Mouse (Mus musculus): ENCODE measurements at regions not wholly inside any gene's neighbourhood (a gene's known extent, or its start where the extent isn't known, plus 50 kb on each side); places are given as distances from the start of the nearest gene placed in this dataset.
A peak's percentile ranks its signal among the peaks of the same experiment; 100 is the strongest.

- no peak overlapping the region for H3K9ac ChIP-seq (ENCODE audit: low read depth, low read length)
- no peak overlapping the region for H3K4me2 ChIP-seq (ENCODE audit: low read length)
- H3K4me1 ChIP-seq (ENCODE audit: control insufficient read depth, insufficient read depth, low read depth, low read length): no peaks in the 10 kb centered on the region
- H3K4me3 ChIP-seq (ENCODE audit: low read length): no peak overlapping the region
- 63% methylated on average over 4 of the region's 4 CpGs for WGBS
- ATAC-seq: no peak
- no peaks in the 10 kb centered on the region for H3K27me3 ChIP-seq (replicated peaks; ENCODE audit: control insufficient read depth, insufficient read depth, low read length)
- H3K27ac ChIP-seq (ENCODE audit: low read depth, low read length): no peak overlapping the region
- H3K9me3 ChIP-seq (ENCODE audit: control insufficient read depth, low read length): no peaks in the 10 kb centered on the region
- no peaks in the 10 kb centered on the region for H3K36me3 ChIP-seq (ENCODE audit: control insufficient read depth, insufficient read depth, low read length)
Observed at GRCm38 (mm10) chr4:9034280-9034679, 795.4 kb upstream of the Car8 start.

GRCm38 (mm10) chr4:9033106-9033642 lies 794.3 kb upstream of the Car8 start:
- no peak for ATAC-seq
- Histone ChIP-seq H3K4me2 (ENCODE audit: low read length) (no peak overlapping the region), H3K27me3 (replicated peaks; ENCODE audit: control insufficient read depth, insufficient read depth, low read length) (no peaks in the 10 kb centered on the region), H3K4me1 (ENCODE audit: control insufficient read depth, insufficient read depth, low read depth, low read length) (peaks cover 10% of the 10 kb centered on the region), H3K9ac (ENCODE audit: low read depth, low read length) (no peak overlapping the region), H3K27ac (ENCODE audit: low read depth, low read length) (no peak overlapping the region), H3K4me3 (ENCODE audit: low read length) (no peak overlapping the region), H3K36me3 (ENCODE audit: control insufficient read depth, insufficient read depth, low read length) (no peaks in the 10 kb centered on the region), H3K9me3 (ENCODE audit: control insufficient read depth, low read length) (no peaks in the 10 kb centered on the region)
- 89% methylated on average over 6 of the region's 6 CpGs for WGBS

DNA sequence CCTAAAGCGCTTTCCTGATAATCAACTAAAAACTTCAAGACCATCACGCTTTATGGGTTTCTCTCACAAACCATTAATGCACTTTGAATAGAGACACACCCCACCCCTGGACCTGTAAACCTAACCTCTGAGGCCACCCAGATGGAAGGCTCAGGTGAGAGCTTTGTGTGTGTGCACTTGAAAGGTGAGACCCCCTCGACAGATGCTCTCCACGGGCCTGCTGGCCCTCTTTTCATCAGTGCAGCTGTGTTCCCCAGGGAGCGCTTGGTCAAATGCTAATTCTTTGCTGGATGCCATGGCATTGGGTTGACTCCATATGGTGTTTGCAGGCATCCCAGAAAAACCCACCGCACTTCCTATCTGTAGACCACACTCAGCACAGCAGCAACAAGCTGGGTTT lies 792.8 kb upstream of the Car8 start:
- no peak overlapping the region for H3K27ac ChIP-seq (ENCODE audit: low read depth, low read length)

GRCm38 (mm10) chr4:9028946-9029345 lies 790.1 kb upstream of the Car8 start:
- H3K4me3 ChIP-seq (ENCODE audit: low read length): no peak overlapping the region
- no peaks in the 10 kb centered on the region for H3K9me3 ChIP-seq (ENCODE audit: control insufficient read depth, low read length)
- H3K4me2 ChIP-seq (ENCODE audit: low read length): peak overlapping the region; percentile 90
- H3K36me3 ChIP-seq (ENCODE audit: control insufficient read depth, insufficient read depth, low read length): no peaks in the 10 kb centered on the region
- peaks cover 21% of the 10 kb centered on the region for H3K4me1 ChIP-seq (ENCODE audit: control insufficient read depth, insufficient read depth, low read depth, low read length)
- H3K27ac ChIP-seq (ENCODE audit: low read depth, low read length): no peak overlapping the region; the same call in 1 of the 2 replicates
- peak overlapping the region; percentile 70; the same call in 1 of the 2 replicates for H3K9ac ChIP-seq (ENCODE audit: low read depth, low read length)
- ATAC-seq: no peak
- 18% methylated on average over 6 of the region's 6 CpGs for WGBS
- no peaks in the 10 kb centered on the region for H3K27me3 ChIP-seq (replicated peaks; ENCODE audit: control insufficient read depth, insufficient read depth, low read length)

More for the DNA sequence above, 792.8 kb upstream of the Car8 start:
- WGBS: 41% methylated on average over 6 of the region's 6 CpGs
- H3K4me1 ChIP-seq (ENCODE audit: control insufficient read depth, insufficient read depth, low read depth, low read length): peaks cover 19% of the 10 kb centered on the region
- no peak overlapping the region for H3K9ac ChIP-seq (ENCODE audit: low read depth, low read length)
- ATAC-seq: no peak
- no peaks in the 10 kb centered on the region for H3K27me3 ChIP-seq (replicated peaks; ENCODE audit: control insufficient read depth, insufficient read depth, low read length)
- no peak overlapping the region for H3K4me3 ChIP-seq (ENCODE audit: low read length)
- no peaks in the 10 kb centered on the region for H3K9me3 ChIP-seq (ENCODE audit: control insufficient read depth, low read length)
- no peak overlapping the region for H3K4me2 ChIP-seq (ENCODE audit: low read length)
- no peaks in the 10 kb centered on the region for H3K36me3 ChIP-seq (ENCODE audit: control insufficient read depth, insufficient read depth, low read length)

DNA sequence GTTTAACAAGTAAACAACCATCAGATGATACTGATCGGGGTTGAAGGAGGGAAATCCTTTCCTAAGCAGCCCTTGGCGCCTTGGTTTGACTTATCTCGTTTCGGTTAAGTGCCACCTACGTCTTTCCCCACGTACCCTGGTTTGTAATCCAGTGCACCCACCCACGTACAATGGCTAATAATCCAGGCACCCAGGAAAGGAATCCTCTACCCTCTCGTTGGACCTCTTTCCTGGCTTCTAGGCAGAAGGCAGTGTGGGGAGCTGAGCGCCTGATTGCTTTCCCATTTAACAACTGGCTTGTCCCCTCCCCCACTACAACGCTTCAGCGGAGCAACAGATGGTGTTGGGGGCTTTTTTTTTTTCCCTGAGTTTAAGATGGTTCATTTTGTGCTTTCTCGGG lies 789.6 kb upstream of the Car8 start:
- peak overlapping the region; percentile 70 for H3K9ac ChIP-seq (ENCODE audit: low read depth, low read length)
- H3K9me3 ChIP-seq (ENCODE audit: control insufficient read depth, low read length): no peaks in the 10 kb centered on the region
- H3K36me3 ChIP-seq (ENCODE audit: control insufficient read depth, insufficient read depth, low read length): no peaks in the 10 kb centered on the region
- peaks cover 21% of the 10 kb centered on the region for H3K4me1 ChIP-seq (ENCODE audit: control insufficient read depth, insufficient read depth, low read depth, low read length)
- H3K27ac ChIP-seq (ENCODE audit: low read depth, low read length): peak overlapping the region; percentile 79
- ATAC-seq: 0 out of 2 replicates have a peak, but pooled peaks have one; percentile 19
- H3K4me2 ChIP-seq (ENCODE audit: low read length): peak overlapping the region; percentile 90
- no peaks in the 10 kb centered on the region for H3K27me3 ChIP-seq (replicated peaks; ENCODE audit: control insufficient read depth, insufficient read depth, low read length)
- peak overlapping the region; percentile 45 for H3K4me3 ChIP-seq (ENCODE audit: low read length)
- WGBS: 1% methylated on average over 12 of the region's 12 CpGs

- H3K27ac ChIP-seq (ENCODE audit: low read depth, low read length): peak overlapping the region; percentile 79
- H3K4me2 ChIP-seq (ENCODE audit: low read length): peak overlapping the region; percentile 90
- peak overlapping the region; percentile 70 for H3K9ac ChIP-seq (ENCODE audit: low read depth, low read length)
- H3K27me3 ChIP-seq (replicated peaks; ENCODE audit: control insufficient read depth, insufficient read depth, low read length): no peaks in the 10 kb centered on the region
- no peaks in the 10 kb centered on the region for H3K36me3 ChIP-seq (ENCODE audit: control insufficient read depth, insufficient read depth, low read length)
- peaks cover 21% of the 10 kb centered on the region for H3K4me1 ChIP-seq (ENCODE audit: control insufficient read depth, insufficient read depth, low read depth, low read length)
- H3K4me3 ChIP-seq (ENCODE audit: low read length): peak overlapping the region; percentile 45
- H3K9me3 ChIP-seq (ENCODE audit: control insufficient read depth, low read length): no peaks in the 10 kb centered on the region
- WGBS: under 1% methylated on average over 30 of the region's 30 CpGs
- ATAC-seq: peak; percentile 93
Observed at GRCm38 (mm10) chr4:9027798-9028404, 789.1 kb upstream of the Car8 start.

GRCm38 (mm10) chr4:9027383-9027782 lies 788.5 kb upstream of the Car8 start:
- no peaks in the 10 kb centered on the region for H3K9me3 ChIP-seq (ENCODE audit: control insufficient read depth, low read length)
- H3K27me3 ChIP-seq (replicated peaks; ENCODE audit: control insufficient read depth, insufficient read depth, low read length): no peaks in the 10 kb centered on the region
- H3K27ac ChIP-seq (ENCODE audit: low read depth, low read length): peak overlapping the region; percentile 57
- peak overlapping the region; percentile 57 for H3K4me2 ChIP-seq (ENCODE audit: low read length)
- no peak overlapping the region for H3K9ac ChIP-seq (ENCODE audit: low read depth, low read length)
- H3K4me3 ChIP-seq (ENCODE audit: low read length): peak overlapping the region; percentile 16
- H3K36me3 ChIP-seq (ENCODE audit: control insufficient read depth, insufficient read depth, low read length): no peaks in the 10 kb centered on the region
- peaks cover 21% of the 10 kb centered on the region for H3K4me1 ChIP-seq (ENCODE audit: control insufficient read depth, insufficient read depth, low read depth, low read length)
- peak; percentile 66 for ATAC-seq
- WGBS: 12% methylated on average over 7 of the region's 7 CpGs

DNA sequence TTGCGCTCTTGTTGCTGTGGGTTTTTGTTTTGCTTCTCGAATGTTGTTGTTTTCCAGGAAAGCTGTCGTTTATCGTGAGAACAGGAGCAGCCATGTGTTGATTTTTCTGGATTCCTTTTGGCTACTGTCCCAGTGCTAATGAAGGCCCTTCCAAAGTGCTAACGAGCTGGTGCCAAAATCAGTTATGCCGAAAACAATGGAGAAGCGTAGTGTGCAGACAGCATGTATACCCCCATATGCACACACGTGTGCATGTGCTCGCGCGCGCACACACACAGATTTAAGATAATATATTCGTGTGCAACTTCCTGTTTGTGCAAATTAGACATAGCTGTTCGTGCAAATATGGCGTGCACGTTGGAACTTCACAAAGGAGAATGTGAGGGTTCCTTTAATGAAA lies 788.0 kb upstream of the Car8 start:
- no peak for ATAC-seq
- Histone ChIP-seq H3K4me2 (ENCODE audit: low read length) (peak overlapping the region; percentile 28), H3K36me3 (ENCODE audit: control insufficient read depth, insufficient read depth, low read length) (no peaks in the 10 kb centered on the region), H3K9me3 (ENCODE audit: control insufficient read depth, low read length) (no peaks in the 10 kb centered on the region), H3K27me3 (replicated peaks; ENCODE audit: control insufficient read depth, insufficient read depth, low read length) (no peaks in the 10 kb centered on the region), H3K27ac (ENCODE audit: low read depth, low read length) (peak overlapping the region; percentile 40), H3K4me3 (ENCODE audit: low read length) (no peak overlapping the region), H3K9ac (ENCODE audit: low read depth, low read length) (no peak overlapping the region), H3K4me1 (ENCODE audit: control insufficient read depth, insufficient read depth, low read depth, low read length) (peaks cover 21% of the 10 kb centered on the region)
- 45% methylated on average over 16 of the region's 16 CpGs for WGBS

DNA sequence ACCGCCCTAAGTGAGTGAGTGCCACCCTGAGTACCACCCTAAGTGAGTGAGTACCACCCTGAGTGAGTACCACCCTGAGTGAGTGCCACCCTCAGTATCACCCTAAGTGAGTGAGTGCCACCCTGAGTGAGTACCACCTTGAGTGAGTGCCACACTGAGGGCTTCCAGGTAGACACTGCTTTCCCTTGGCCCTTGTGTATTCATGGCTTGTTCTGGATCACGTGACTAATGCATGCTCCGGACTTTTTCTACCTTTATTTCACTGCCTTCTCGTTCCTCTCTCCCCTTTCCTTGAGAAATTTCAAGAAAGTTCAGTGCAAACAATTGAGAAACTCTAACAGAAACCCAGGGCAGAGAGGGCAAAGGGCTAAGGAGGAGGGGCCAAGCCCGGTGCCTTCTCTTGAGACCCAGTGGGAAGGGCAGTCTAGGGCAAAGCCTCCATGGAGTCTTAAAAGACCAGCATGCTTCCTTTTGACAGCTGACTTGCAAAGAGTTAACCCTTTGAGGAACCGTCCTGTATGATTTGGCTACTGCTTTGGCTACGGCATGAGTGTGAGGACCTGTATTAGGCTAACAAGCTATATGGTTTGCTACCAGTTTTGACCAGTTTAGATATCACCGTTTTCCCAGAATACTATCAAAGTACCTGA lies 787.1 kb upstream of the Car8 start:
- peaks cover 21% of the 10 kb centered on the region for H3K4me1 ChIP-seq (ENCODE audit: control insufficient read depth, insufficient read depth, low read depth, low read length)
- ATAC-seq: no peak
- no peak overlapping the region for H3K27ac ChIP-seq (ENCODE audit: low read depth, low read length)
- H3K4me3 ChIP-seq (ENCODE audit: low read length): no peak overlapping the region
- WGBS: 47% methylated on average over 8 of the region's 8 CpGs
- H3K9me3 ChIP-seq (ENCODE audit: control insufficient read depth, low read length): no peaks in the 10 kb centered on the region
- no peak overlapping the region for H3K9ac ChIP-seq (ENCODE audit: low read depth, low read length)
- H3K27me3 ChIP-seq (replicated peaks; ENCODE audit: control insufficient read depth, insufficient read depth, low read length): no peaks in the 10 kb centered on the region
- H3K4me2 ChIP-seq (ENCODE audit: low read length): no peak overlapping the region
- H3K36me3 ChIP-seq (ENCODE audit: control insufficient read depth, insufficient read depth, low read length): no peaks in the 10 kb centered on the region
